Mouse (Mus musculus): ENCODE results near the gene Dhrs9. TPM values are rescaled to one million over a fixed set of nuclear protein-coding genes. Genes with fewer than 3 reads are reported as not detected.

The Dhrs9 gene
- total and polyA plus RNA-seq, 3 experiments = 0.08 to 0.35 (median 0.32) TPM

GRCm38 (mm10) chr2:69426081-69426480, 45.8 kb downstream of the Dhrs9 start:
- WGBS = 89% methylated on average over 1 of the region's 1 CpGs
- DNase-seq = no peak
- Histone ChIP-seq H3K9ac (ENCODE audit: low read depth, low read length) (no peak overlapping the region), H3K4me3 (no peak overlapping the region), H3K4me1 (ENCODE audit: control insufficient read depth, insufficient read depth, low read length) (no peaks in the 10 kb centered on the region), H3K27ac (no peak overlapping the region), H3K36me3 (ENCODE audit: control insufficient read depth, insufficient read depth, low read length) (no peaks in the 10 kb centered on the region), H3K27me3 (ENCODE audit: control insufficient read depth, insufficient read depth, low read length) (no peaks in the 10 kb centered on the region), H3K79me2 (replicated peaks; ENCODE audit: control insufficient read depth, insufficient read depth, low read length) (no peaks in the 10 kb centered on the region)
- no peak for TF ChIP-seq EP300 (IDR thresholded peaks at IDR 0.05; ENCODE audit: insufficient read depth, low read depth, low read length)
- TF ChIP-seq CTCF (IDR thresholded peaks at IDR 0.05) = no peak
- intact Hi-C loops (cut with DNase I) = loop anchor here (5.0 kb wide), 1 partner anchor 324 kb away; no protein-coding TSS in a partner anchor

GRCm38 (mm10) chr2:69427141-69427540, 46.9 kb downstream of the Dhrs9 start:
- Histone ChIP-seq H3K4me3 (no peak overlapping the region), H3K27me3 (ENCODE audit: control insufficient read depth, insufficient read depth, low read length) (no peaks in the 10 kb centered on the region), H3K36me3 (ENCODE audit: control insufficient read depth, insufficient read depth, low read length) (no peaks in the 10 kb centered on the region), H3K4me1 (ENCODE audit: control insufficient read depth, insufficient read depth, low read length) (no peaks in the 10 kb centered on the region), H3K27ac (no peak overlapping the region), H3K9ac (ENCODE audit: low read depth, low read length) (no peak overlapping the region), H3K79me2 (replicated peaks; ENCODE audit: control insufficient read depth, insufficient read depth, low read length) (no peaks in the 10 kb centered on the region)
- TF ChIP-seq POLR2A (IDR thresholded peaks at IDR 0.05; ENCODE audit: insufficient read depth, low read depth, low read length) = no peak
- TF ChIP-seq CTCF (IDR thresholded peaks at IDR 0.05) = no peak
- TF ChIP-seq EP300 (IDR thresholded peaks at IDR 0.05; ENCODE audit: insufficient read depth, low read depth, low read length) = no peak
- intact Hi-C loops (cut with DNase I) = loop anchor here (5.0 kb wide), 1 partner anchor 325 kb away; no protein-coding TSS in a partner anchor
- DNase-seq = no peak
- WGBS = 81% methylated on average over 10 of the region's 10 CpGs

- H3K27ac ChIP-seq = no peak overlapping the region
- TF ChIP-seq POLR2A (IDR thresholded peaks at IDR 0.05; ENCODE audit: insufficient read depth, low read depth, low read length) (no peak), CTCF (IDR thresholded peaks at IDR 0.05) (peak; percentile 91), EP300 (IDR thresholded peaks at IDR 0.05; ENCODE audit: insufficient read depth, low read depth, low read length) (no peak)
- 25% methylated on average over 3 of the region's 3 CpGs for WGBS
- DNase-seq = peak; percentile 18 to 52
- H3K4me1 ChIP-seq (ENCODE audit: control insufficient read depth, insufficient read depth, low read length) = no peaks in the 10 kb centered on the region
- no peak overlapping the region for H3K4me3 ChIP-seq
- H3K36me3 ChIP-seq (ENCODE audit: control insufficient read depth, insufficient read depth, low read length) = no peaks in the 10 kb centered on the region
- H3K9ac ChIP-seq (ENCODE audit: low read depth, low read length) = no peak overlapping the region
- no peaks in the 10 kb centered on the region for H3K27me3 ChIP-seq (ENCODE audit: control insufficient read depth, insufficient read depth, low read length)
- intact Hi-C loops (cut with DNase I) = loop anchor here (1.0 to 5.0 kb wide), 3 partner anchors 151 to 644 kb away; no protein-coding TSS in a partner anchor
- no peaks in the 10 kb centered on the region for H3K79me2 ChIP-seq (replicated peaks; ENCODE audit: control insufficient read depth, insufficient read depth, low read length)
These were observed 47.9 kb downstream of the Dhrs9 start for GRCm38 (mm10) chr2:69428116-69428515.

GRCm38 (mm10) chr2:69441656-69442055, 61.4 kb downstream of the Dhrs9 start:
- Histone ChIP-seq H3K27ac (no peak overlapping the region), H3K4me3 (no peak overlapping the region), H3K9ac (ENCODE audit: low read depth, low read length) (no peak overlapping the region), H3K79me2 (replicated peaks; ENCODE audit: control insufficient read depth, insufficient read depth, low read length) (no peaks in the 10 kb centered on the region), H3K4me1 (ENCODE audit: control insufficient read depth, insufficient read depth, low read length) (no peaks in the 10 kb centered on the region), H3K27me3 (ENCODE audit: control insufficient read depth, insufficient read depth, low read length) (no peaks in the 10 kb centered on the region), H3K36me3 (ENCODE audit: control insufficient read depth, insufficient read depth, low read length) (no peaks in the 10 kb centered on the region)
- DNase-seq = no peak
- 31% methylated on average over 3 of the region's 3 CpGs for WGBS
- intact Hi-C loops (cut with DNase I) = no loop called here
- TF ChIP-seq POLR2A (IDR thresholded peaks at IDR 0.05; ENCODE audit: insufficient read depth, low read depth, low read length) (no peak), EP300 (IDR thresholded peaks at IDR 0.05; ENCODE audit: insufficient read depth, low read depth, low read length) (no peak), CTCF (IDR thresholded peaks at IDR 0.05) (no peak)

- Histone ChIP-seq H3K4me1 (ENCODE audit: control insufficient read depth, insufficient read depth, low read length) (no peaks in the 10 kb centered on the region), H3K79me2 (replicated peaks; ENCODE audit: control insufficient read depth, insufficient read depth, low read length) (no peaks in the 10 kb centered on the region), H3K27me3 (ENCODE audit: control insufficient read depth, insufficient read depth, low read length) (no peaks in the 10 kb centered on the region), H3K36me3 (ENCODE audit: control insufficient read depth, insufficient read depth, low read length) (no peaks in the 10 kb centered on the region), H3K4me3 (no peak overlapping the region), H3K9ac (ENCODE audit: low read depth, low read length) (no peak overlapping the region), H3K27ac (no peak overlapping the region)
- no peak for DNase-seq
- intact Hi-C loops (cut with DNase I) = no loop called here
- TF ChIP-seq CTCF (IDR thresholded peaks at IDR 0.05) = no peak
- TF ChIP-seq EP300 (IDR thresholded peaks at IDR 0.05; ENCODE audit: insufficient read depth, low read depth, low read length) = no peak
- 57% methylated on average over 4 of the region's 4 CpGs for WGBS
These were observed 65.7 kb downstream of the Dhrs9 start for GRCm38 (mm10) chr2:69445896-69446472.

GRCm38 (mm10) chr2:69448581-69448980, 68.3 kb downstream of the Dhrs9 start:
- Histone ChIP-seq H3K27me3 (ENCODE audit: control insufficient read depth, insufficient read depth, low read length) (no peaks in the 10 kb centered on the region), H3K79me2 (replicated peaks; ENCODE audit: control insufficient read depth, insufficient read depth, low read length) (no peaks in the 10 kb centered on the region), H3K27ac (no peak overlapping the region), H3K9ac (ENCODE audit: low read depth, low read length) (no peak overlapping the region), H3K36me3 (ENCODE audit: control insufficient read depth, insufficient read depth, low read length) (no peaks in the 10 kb centered on the region), H3K4me1 (ENCODE audit: control insufficient read depth, insufficient read depth, low read length) (no peaks in the 10 kb centered on the region), H3K4me3 (no peak overlapping the region)
- no peak for DNase-seq
- intact Hi-C loops (cut with DNase I) = no loop called here
- no peak for TF ChIP-seq POLR2A (IDR thresholded peaks at IDR 0.05; ENCODE audit: insufficient read depth, low read depth, low read length)
- TF ChIP-seq CTCF (IDR thresholded peaks at IDR 0.05) = no peak
- no peak for TF ChIP-seq EP300 (IDR thresholded peaks at IDR 0.05; ENCODE audit: insufficient read depth, low read depth, low read length)
- WGBS = 83% methylated on average over 4 of the region's 4 CpGs

Measured in heart, adult 2 months (tissue).